Mouse (Mus musculus) gastrocnemius, adult 18-20 months (tissue): Measurements from ENCODE around the gene Dnajc8. TPM values are rescaled to one million over a fixed set of nuclear protein-coding genes. Genes with fewer than 3 reads are reported as not detected.
"Not testable (repeated sequence)": the region's sequence is repeated elsewhere in the genome, so short reads cannot be mapped to it uniquely, and the experiment has no call there.

Source experiments
- DNase-seq: peaks from one replicate; pipeline ENCODE4 v3.0.0; 2021; ENCODE audit warnings: low spot score
- total RNA-seq, 2 experiments: library from RNA; stranded (reverse); gene quantifications; 2 replicates each; pipeline ENCODE4 v1.2.3; 2021

The Dnajc8 gene
- total RNA-seq, 2 experiments from 2014 or later: 53.7 to 63.2 TPM

- DNase-seq: no peak
These were observed 29.9 kb downstream of the Dnajc8 start for GRCm38 (mm10) chr4:132565089-132565747.

GRCm38 (mm10) chr4:132567361-132567779, 32.0 kb downstream of the Dnajc8 start:
- no peak for DNase-seq

DNA sequence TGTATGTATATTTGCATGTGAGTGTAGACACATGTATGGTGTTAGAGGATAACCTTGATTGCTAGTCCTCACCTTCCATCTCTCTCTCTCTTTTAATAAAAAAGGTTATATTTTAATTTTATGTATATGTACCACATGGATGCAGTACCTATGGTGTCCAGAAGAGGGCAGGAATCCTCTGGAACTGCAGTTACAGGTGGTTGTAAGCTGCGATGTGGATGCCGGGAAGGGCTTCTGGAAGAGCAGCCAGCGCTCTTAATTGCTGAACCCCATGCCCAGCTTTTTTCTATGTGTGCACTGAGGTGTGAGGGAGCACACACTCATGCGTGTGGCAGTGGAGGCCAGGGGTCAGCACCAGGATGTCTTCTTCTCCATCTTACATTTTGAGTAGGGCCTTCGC, 33.8 kb downstream of the Dnajc8 start:
- no peak for DNase-seq

GRCm38 (mm10) chr4:132571190-132571589, 35.8 kb downstream of the Dnajc8 start:
- no peak for DNase-seq

GRCm38 (mm10) chr4:132573327-132573726, 38.0 kb downstream of the Dnajc8 start:
- DNase-seq: no peak

DNA sequence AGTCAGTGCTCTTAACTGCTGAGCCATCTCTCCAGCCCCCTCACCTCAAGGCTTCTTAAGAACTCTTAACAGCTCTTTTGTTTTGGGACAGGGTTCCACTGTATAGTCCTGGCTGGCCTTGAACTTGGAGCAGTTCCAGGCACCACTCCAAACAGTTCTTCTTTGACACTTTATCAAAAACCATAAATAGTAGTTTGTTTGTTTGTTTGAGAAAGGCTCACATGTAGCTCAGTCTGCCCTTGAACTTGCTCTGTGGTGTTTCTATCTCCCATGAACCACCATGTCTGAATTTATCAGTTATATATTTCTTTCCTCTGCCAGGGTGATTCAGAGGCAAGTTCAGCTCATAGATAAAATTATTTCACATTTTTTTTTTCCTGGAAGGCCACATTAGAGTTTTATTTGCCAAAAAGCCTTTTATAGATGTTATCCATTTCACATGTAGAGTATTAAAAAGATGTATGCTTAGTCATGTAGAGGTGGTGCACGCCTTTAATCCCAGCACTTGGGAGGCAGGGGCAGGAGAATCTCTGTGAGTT, 39.5 kb downstream of the Dnajc8 start:
- DNase-seq: no peak

DNA sequence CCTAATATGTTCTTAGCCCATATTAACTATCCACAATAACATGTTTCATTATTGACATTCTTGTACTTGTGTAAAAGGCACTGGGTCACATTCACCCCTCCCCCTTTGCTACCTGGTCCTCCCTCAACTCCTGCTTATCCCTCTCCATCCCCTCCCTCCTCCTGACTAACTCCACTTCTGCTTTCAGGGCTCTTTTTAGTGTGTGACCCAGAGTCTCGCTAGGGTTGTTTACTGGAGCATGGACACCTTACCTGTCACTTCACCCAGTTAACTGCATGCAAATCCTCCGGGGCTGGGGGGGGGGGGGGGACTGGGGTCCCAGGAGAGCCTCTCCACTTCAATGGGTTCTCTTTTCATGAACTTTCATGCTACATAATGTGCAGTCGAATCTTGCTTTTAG, 48.4 kb downstream of the Dnajc8 start:
- DNase-seq: no peak

DNA sequence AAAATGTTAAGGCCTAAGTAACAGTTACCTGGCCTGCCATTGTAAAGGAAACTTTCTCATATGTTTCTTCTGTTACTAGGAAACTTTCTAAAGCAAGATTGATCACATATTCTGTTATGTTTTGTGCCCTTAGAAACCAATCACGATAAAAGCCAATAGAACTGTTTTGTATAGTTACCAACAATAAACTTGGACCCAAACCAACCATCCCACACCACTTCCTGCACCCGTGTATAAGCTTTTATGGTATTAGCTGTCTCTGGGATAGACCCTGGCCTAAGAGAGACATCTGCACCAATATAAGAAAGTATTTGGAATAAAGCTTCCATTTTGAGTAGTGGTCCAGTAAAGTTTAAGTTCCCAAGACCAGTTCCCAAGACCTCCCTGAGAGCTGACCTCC, 49.6 kb downstream of the Dnajc8 start:
- DNase-seq: no peak

- DNase-seq: no peak
These were observed 50.9 kb downstream of the Dnajc8 start for GRCm38 (mm10) chr4:132586282-132586681.

DNA sequence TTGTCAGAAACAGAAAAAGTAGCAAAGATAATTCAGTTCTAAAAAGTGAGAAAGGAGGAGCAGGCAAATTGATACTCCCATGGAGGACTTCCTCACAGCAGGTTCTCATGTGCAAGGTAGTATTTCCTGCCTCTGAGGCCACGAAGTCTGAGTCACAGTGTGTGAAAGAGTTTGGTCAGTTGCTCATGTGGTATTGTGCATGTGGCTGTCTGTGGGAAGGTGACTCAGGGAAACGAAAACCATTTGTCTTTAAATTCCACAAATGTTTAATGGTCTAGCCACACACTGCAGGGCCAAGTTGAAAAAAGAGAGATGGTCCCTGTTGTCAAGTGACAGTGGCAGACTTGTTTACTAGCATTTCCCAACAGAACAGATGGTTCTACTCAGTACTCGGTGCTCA, 53.2 kb downstream of the Dnajc8 start:
- no peak for DNase-seq

- DNase-seq: no peak
These were observed 55.3 kb downstream of the Dnajc8 start for GRCm38 (mm10) chr4:132590642-132591041.

- peak; percentile 13 for DNase-seq
These were observed 57.6 kb downstream of the Dnajc8 start for GRCm38 (mm10) chr4:132592958-132593357.

GRCm38 (mm10) chr4:132594191-132594590, 58.8 kb downstream of the Dnajc8 start:
- no peak for DNase-seq

- no peak for DNase-seq
These were observed 63.5 kb downstream of the Dnajc8 start for GRCm38 (mm10) chr4:132598861-132599260.

DNA sequence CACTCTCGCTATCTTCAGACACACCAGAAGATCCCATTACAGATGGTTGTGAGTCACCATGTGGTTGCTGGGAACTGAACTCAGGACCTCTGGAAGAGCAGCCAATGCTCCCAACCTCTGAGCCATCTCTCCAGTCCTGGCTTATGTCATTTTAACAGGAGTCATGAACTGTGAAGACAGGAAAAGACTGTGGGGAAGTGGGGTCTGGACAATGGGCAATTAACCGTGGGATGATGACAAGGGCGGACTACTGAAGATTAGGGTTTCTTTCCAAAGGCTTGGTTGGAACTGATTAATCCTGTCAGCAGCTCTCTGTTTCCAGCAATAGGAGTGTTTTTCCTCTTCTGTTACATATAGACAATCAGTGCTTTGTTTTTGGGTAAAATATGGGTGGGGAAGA, 64.4 kb downstream of the Dnajc8 start:
- DNase-seq: no peak

DNA sequence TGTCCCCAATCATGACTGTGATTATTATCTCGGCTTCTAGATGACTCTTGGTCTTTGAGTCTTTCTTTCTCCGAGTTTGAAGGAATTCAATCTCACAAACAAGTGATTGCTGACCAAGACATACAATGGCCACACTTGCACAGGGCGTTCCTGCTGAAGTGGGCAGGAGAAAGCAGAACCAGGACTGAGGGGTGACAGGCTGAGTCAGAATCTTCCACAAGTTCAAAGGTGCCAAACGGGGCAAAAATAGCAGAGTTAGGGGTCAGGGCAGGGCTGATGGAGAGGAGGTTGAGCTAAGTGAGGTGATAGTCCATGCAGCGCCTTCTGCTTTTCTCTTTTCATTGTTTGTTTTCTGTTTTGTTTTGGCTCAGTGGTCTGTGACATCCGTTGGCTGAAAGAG, 65.1 kb downstream of the Dnajc8 start:
- no peak for DNase-seq

DNA sequence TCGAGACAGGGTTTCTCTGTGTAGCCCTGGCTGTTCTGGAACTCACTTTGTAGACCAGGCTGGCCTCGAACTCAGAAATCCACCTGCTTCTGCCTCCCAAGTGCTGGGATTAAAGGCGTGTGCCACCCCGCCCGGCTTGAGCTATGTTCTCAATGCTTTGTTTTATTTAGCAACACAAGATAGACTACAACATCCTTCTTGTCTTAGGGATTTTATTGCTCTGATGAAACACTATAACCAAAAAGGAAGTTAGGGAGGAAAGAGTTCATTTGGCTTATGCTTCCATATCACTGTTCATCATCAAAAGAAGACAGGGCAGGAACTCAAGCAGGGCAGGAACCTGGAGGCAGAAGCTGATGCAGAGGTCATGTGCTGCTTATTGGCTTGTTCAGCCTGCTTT, 65.9 kb downstream of the Dnajc8 start:
- not testable (repeated sequence) for DNase-seq

Other genes starting within 250 kb of the Dnajc8 start
- gene Rab42, start 232.2 kb upstream of the Dnajc8 start, total RNA-seq: under 1 TPM in 1 of 2 experiments, not detected in 1; 0.31 TPM
- 10 to 100 TPM in 1 of 2 experiments, 1 to 10 TPM in 1; 9.9 to 11.4 TPM for gene Trnau1ap, start 206.0 kb upstream of the Dnajc8 start, total RNA-seq
- gene Rcc1, start 181.9 kb upstream of the Dnajc8 start, total RNA-seq: 1 to 10 TPM; 5.6 to 7.7 TPM
- gene Phactr4, start 113.1 kb upstream of the Dnajc8 start, total RNA-seq: 10 to 100 TPM; 12.8 to 13.7 TPM
- 1 to 10 TPM; 2.6 TPM for gene Med18, start 71.6 kb upstream of the Dnajc8 start, total RNA-seq
- 1 to 10 TPM; 2.1 to 2.5 TPM for gene Sesn2, start 25.0 kb upstream of the Dnajc8 start, total RNA-seq
- 10 to 100 TPM; 55.5 to 59.0 TPM for gene Atpif1, start 1.9 kb upstream of the Dnajc8 start, total RNA-seq
- gene Ptafr, start 28.5 kb downstream of the Dnajc8 start, total RNA-seq: 1 to 10 TPM in 1 of 2 experiments, under 1 TPM in 1; 0.39 to 1.1 TPM
- gene Eya3, start 103.4 kb downstream of the Dnajc8 start, total RNA-seq: 10 to 100 TPM; 11.7 to 13.4 TPM
- gene Xkr8, start 197.0 kb downstream of the Dnajc8 start, total RNA-seq: 1 to 10 TPM in 1 of 2 experiments, under 1 TPM in 1; 0.95 to 1.3 TPM
- 1 to 10 TPM in 1 of 2 experiments, under 1 TPM in 1; 0.48 to 1.2 TPM for gene Smpdl3b, start 221.7 kb downstream of the Dnajc8 start, total RNA-seq
- gene Rpa2, start 232.8 kb downstream of the Dnajc8 start, total RNA-seq: 10 to 100 TPM; 14.4 to 16.3 TPM